Mouse (Mus musculus) ES-E14 (cell line): ENCODE results near the gene Thra.

Source experiments
- HCFC1 ChIP-seq: IDR thresholded peaks from 2 replicates; pipeline ENCODE4 v1.6.1; 2012; ENCODE audit warnings: low read length, inconsistent platforms, borderline replicate concordance; ENCODE audit not compliant: insufficient read depth
- ZNF384 ChIP-seq: IDR thresholded peaks from 2 replicates; pipeline ENCODE4 v1.6.1; 2012; ENCODE audit warnings: low read depth, low read length, inconsistent platforms

DNA sequence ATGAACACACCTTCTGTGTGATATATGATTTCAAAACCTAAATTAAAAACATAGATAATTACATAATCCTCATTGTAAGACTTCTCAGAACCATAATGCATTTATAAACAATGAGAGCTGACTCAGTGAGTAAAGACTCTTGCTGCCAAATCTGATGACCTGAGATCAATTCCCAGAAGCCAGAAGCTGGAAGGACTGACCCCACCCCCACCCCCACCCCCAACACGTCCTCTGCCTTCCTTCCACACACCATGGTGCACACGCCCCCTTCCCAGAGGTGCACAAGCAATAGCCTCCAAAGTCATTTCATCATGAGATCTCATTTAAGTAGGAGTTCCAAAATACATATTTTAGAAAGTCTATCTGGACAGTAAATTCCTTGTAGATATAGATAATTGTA, 19.7 kb upstream of the Thra start:
- TF ChIP-seq HCFC1 = no peak
- no peak for TF ChIP-seq ZNF384
